Mouse (Mus musculus): ENCODE measurements around the gene Gpatch2l.

DNA sequence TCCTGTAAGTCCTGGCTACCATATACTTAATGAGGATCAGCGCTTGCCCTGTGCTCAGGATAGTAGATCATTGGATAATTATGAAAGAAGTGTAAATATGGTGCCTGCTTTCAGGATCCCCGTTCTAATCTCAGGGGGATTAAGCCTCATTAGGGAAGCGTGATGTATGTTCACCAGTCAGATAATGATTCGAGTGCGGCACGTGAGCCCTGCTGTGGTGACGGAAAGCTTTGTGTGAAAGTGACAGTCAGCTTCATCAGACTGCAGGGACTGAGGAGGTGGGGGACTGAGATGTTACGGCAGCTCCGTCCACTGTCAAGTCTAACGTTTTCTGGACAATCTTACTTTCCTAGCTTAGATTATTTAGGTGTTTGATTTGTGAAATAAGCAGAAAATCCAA, 38.3 kb downstream of the Gpatch2l start:
- TF ChIP-seq CTCF (IDR thresholded peaks at IDR 0.05; ENCODE audit: insufficient read depth, low read depth, low read length) (no peak), POLR2A (IDR thresholded peaks at IDR 0.05; ENCODE audit: insufficient read depth, low read depth, low read length) (no peak)
